26 mouse cellular contexts compared by ENCODE assay signal in genomic region chrX:53728967-53729366, GRCm38 (mm10). TPM values are rescaled to one million over a fixed set of nuclear protein-coding genes. Genes with fewer than 3 reads are reported as not detected.
DNase-seq lines count a peak whose midpoint lies in the region; ATAC-seq lines count a peak whose summit lies in the region.
"Had no signal": no experiment of that assay in that cellular context is flagged by ENCODE, and none has a peak within 500 bp of the region (broad histone marks: within the 10 kb centered on the region; RNA-seq: fewer than 3 reads in every experiment).

No protein-coding gene starts in this region.

- ATAC-seq in megakaryocyte progenitor cell, adult 5-6 weeks (replicated peaks; ENCODE audit: poor library complexity) = peak; percentile 68
- no peak for ATAC-seq in erythroblast, adult 5-6 weeks (replicated peaks; ENCODE audit: low FRiP score, poor library complexity, severe bottlenecking)
- ATAC-seq: forebrain, embryonic 13.5 days; forebrain, embryonic 16.5 days; hindbrain, embryonic 16.5 days; intestine, embryonic 15.5 days had no signal

- peak; percentile 7 for DNase-seq in lung, postnatal 36 days
- DNase-seq in lung, postnatal 10 days = no peak
- DNase-seq in Muller cell, postnatal 12 days (ENCODE audit: inconsistent ontology term) = peak; percentile 51
- no peak for DNase-seq in kidney, adult 9 months
- DNase-seq: adrenal gland, adult 2 months; adrenal gland, postnatal 25 days; B cell, adult 2 months; cerebellum, adult 11-12 months; cerebellum, adult 8-10 months; cerebellum, postnatal 10 days; cerebellum, postnatal 36 days; embryo, embryonic 11 days; gastrocnemius, adult 2 months; gastrocnemius, postnatal 14 days; heart, adult 18-20 months; heart, postnatal 10 days; heart, postnatal 36 days had no signal

RNA-seq across cellular contexts. Expression of gene 4930502E18Rik, which starts 4.3 kb away (rescaled TPM):
- not detected in 2 replicates for total RNA-seq in megakaryocyte progenitor cell, adult 5-6 weeks (2015)
- total RNA-seq in megakaryocyte progenitor cell, adult 5-6 weeks (2017) = not detected in 2 replicates
- not detected in 2 replicates for total RNA-seq in erythroblast, adult 5-6 weeks (2015; ENCODE audit: low replicate concordance)
- total RNA-seq in erythroblast, adult 5-6 weeks (2017; ENCODE audit: low replicate concordance) = not detected in 2 replicates
- total RNA-seq: adrenal gland, adult 2 months; adrenal gland, postnatal 25 days; G1E; gastrocnemius, adult 2 months; gastrocnemius, postnatal 14 days; gastrocnemius, postnatal 4 days; heart, adult 18-20 months; heart, postnatal 10 days; heart, postnatal 36 days had no signal

RNA-seq across cellular contexts. Expression of gene 1700013H16Rik, which starts 28.7 kb away (rescaled TPM):
- not detected in 2 replicates for total RNA-seq in megakaryocyte progenitor cell, adult 5-6 weeks (2015)
- total RNA-seq in megakaryocyte progenitor cell, adult 5-6 weeks (2017) = not detected in 2 replicates
- total RNA-seq in erythroblast, adult 5-6 weeks (2015; ENCODE audit: low replicate concordance) = not detected in 2 replicates
- total RNA-seq in erythroblast, adult 5-6 weeks (2017; ENCODE audit: low replicate concordance) = not detected in 2 replicates
- total RNA-seq: adrenal gland, adult 2 months; adrenal gland, postnatal 25 days; CH12.LX; G1E; gastrocnemius, adult 2 months; gastrocnemius, postnatal 14 days; gastrocnemius, postnatal 4 days; heart, adult 18-20 months; heart, postnatal 10 days; heart, postnatal 36 days had no signal

RNA-seq across cellular contexts. Expression of gene Zfp36l3, which starts 47.2 kb away (rescaled TPM):
- not detected in 2 replicates for total RNA-seq in megakaryocyte progenitor cell, adult 5-6 weeks (2015)
- total RNA-seq in megakaryocyte progenitor cell, adult 5-6 weeks (2017) = not detected in 2 replicates
- not detected in 2 replicates for total RNA-seq in erythroblast, adult 5-6 weeks (2015; ENCODE audit: low replicate concordance)
- not detected in 2 replicates for total RNA-seq in erythroblast, adult 5-6 weeks (2017; ENCODE audit: low replicate concordance)
- total RNA-seq: adrenal gland, adult 2 months; adrenal gland, postnatal 25 days; CH12.LX; gastrocnemius, adult 2 months; gastrocnemius, postnatal 14 days; gastrocnemius, postnatal 4 days; heart, adult 18-20 months; heart, postnatal 10 days; heart, postnatal 36 days had no signal

RNA-seq across cellular contexts. Expression of gene Rtl8b, which starts 58.8 kb away (rescaled TPM):
- total RNA-seq in megakaryocyte progenitor cell, adult 5-6 weeks (2015) = 12.8 and 15.5 TPM in 2 replicates
- total RNA-seq in megakaryocyte progenitor cell, adult 5-6 weeks (2017) = 3.3 and 7.5 TPM in 2 replicates
- total RNA-seq in erythroblast, adult 5-6 weeks (2015; ENCODE audit: low replicate concordance) = 2.7 and 3.5 TPM in 2 replicates
- 0.42 TPM in 1 of 2 replicates, not detected in the other for total RNA-seq in erythroblast, adult 5-6 weeks (2017; ENCODE audit: low replicate concordance)
- total RNA-seq: CH12.LX, G1E had no signal

Comparison
In these comparisons a context has a peak if more than half of its experiments do, and no peak if none do; other contexts are left out.
1. DNase-seq: peak in lung, postnatal 36 days (single experiment) and Muller cell, postnatal 12 days (single experiment); none in lung, postnatal 10 days (single experiment) and kidney, adult 9 months (single experiment).